Mouse (Mus musculus): ENCODE results near the gene Arhgap32.
A peak's percentile ranks its signal among the peaks of the same experiment; 100 is the strongest.
"Not testable (repeated sequence)": the region's sequence is repeated elsewhere in the genome, so short reads cannot be mapped to it uniquely, and the experiment has no call there.

The Arhgap32 gene

DNA sequence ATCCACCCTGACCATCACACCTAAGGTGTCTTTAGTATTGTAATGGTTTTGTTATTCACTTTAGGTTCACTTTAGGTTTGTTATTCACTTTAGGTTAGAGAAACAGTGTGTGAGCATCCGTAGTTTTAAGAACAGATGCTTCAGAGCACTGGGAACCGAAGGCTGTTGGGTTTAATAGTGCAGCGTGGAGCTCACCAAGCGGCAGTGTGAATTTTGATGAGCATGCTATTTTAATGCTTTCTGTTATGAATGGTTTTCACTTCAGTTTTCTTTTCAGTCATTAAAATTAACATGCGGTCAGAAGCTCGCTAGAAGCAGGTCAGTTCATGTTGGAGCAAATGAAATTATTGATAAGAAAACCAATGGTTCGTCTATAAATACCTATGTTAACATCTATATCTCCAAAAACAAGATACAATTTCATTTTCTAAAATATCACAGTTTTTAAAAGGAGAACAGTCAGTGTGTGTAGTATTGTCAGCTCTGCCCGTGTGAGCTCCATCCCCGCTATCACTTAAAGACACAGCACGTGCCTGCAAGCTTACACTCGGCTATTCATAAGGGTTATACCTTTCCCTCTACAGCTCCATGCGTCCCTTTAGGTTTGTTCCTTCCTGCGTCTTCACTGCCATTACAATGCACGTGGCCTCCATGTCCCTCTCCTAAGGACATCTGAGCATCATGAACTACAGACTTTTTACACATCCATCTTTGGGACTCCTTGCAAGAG, 21.9 kb downstream of the Arhgap32 start:
- DNase-seq (ENCODE audit: low spot score in 2 of 2): no peak

DNA sequence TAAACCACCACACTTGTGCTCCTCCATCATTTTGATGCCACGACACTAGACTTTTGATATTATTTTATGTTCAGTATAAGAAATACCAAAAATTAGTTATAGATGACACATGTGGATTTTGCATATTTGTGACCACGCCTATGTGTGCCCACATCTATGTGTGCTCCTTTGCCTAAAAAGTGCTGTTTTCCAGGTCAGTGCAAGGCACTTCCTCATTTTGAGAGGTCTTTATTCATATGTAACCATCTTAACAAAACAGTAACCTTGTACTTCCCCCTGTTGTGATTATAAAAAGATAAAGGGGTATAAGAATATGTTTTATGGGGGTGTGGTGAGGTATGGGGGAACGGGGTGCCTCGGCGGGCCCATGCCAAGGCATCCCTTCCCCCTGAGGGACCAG, 22.7 kb downstream of the Arhgap32 start:
- no peak for DNase-seq (ENCODE audit: low spot score in 2 of 2)

DNA sequence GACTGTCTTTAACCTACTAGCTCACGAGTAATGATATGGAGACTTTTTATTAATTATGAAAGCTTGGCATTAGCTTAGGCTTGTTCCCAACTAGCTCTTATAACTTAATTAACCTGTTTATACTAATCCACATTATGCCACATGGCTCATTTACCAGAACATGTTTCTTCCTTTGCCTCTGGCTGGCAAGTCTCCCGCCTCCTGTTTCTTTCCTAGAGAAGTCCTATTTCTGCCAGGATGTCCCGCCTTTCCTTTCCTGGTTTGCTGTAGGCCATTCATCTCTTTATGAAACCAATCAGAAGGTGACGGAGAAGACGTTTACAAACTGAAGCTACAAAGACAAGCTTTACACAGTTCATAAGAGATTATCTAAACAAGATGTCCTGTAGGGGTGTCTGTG, 23.7 kb downstream of the Arhgap32 start:
- DNase-seq (ENCODE audit: low spot score in 2 of 2): no peak

DNA sequence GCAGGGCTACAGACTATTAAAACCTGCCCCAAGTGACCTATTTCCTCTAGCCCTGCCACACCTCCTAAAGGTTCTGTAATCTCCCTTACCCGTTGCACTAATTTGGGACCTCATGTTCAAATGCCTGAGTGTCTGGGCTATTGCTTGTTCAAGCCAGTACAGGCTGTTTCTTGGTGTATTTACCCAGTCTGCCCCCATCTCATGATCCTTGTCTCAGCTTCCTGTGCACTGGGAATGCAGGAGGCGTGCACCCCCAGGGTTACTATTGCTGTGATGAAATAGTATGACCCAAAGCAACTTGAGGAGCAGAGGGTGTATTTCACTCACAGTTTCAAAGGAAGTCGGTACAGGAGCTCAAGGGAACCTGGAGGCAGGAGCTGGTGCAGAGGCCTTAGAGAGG, 26.9 kb downstream of the Arhgap32 start:
- peak in 1 of 2 experiments; percentile 30 for DNase-seq (ENCODE audit: low spot score in 2 of 2)

DNA sequence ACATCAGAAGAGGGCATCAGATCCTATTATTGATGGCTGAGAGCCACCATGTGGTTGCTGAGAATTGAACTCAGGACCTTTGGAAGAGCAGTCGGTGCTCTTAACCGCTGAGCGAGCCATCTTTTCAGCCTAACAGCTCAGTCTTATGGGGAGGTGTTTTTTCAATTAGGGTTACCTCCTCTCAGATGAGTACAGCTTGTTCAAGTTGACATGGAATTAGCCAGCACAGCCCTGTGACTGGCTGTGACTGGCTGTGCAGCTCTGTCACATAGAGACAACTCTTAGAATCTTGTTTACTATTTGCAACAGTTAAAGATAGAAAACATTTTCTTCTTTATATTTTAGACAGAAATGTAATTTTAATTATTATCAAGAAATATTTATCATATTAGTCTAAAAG, 27.5 kb downstream of the Arhgap32 start:
- no peak for DNase-seq (ENCODE audit: low spot score in 2 of 2)

DNA sequence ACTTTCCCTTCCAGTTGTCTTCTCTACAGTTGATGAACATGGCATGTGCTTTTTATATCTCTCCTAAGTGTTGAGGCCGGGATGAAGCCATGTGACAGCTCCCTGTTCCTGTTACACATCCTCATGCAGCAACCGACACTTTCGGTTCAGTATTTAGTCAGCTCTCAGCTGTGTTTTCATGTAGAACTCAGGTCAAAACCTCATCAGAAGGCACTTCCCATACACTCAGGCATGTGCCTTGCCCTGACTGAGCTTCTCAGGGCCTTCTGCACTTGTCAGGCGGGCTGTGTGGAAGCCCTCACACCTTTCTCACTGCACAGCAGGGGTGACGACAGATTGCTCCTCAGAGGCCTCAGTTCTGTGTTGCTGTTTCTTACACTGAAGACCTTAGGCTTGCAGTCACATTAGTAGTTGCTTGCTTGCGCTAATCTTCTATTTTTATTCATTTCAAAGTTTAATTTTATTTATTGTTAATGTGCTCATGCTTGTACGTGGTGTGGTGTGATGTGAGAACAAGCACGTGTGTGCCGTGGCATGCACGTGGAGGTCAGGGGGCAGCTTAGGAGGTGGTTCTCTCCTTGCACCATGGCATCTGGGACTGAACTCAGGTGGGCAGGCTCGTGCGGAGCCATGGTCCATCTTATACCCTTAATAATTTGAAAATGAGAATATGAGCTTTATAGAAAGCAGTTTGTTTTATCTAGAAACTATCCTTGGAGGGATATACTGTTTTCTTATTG, 30.5 kb downstream of the Arhgap32 start:
- DNase-seq (ENCODE audit: low spot score in 2 of 2): no peak

DNA sequence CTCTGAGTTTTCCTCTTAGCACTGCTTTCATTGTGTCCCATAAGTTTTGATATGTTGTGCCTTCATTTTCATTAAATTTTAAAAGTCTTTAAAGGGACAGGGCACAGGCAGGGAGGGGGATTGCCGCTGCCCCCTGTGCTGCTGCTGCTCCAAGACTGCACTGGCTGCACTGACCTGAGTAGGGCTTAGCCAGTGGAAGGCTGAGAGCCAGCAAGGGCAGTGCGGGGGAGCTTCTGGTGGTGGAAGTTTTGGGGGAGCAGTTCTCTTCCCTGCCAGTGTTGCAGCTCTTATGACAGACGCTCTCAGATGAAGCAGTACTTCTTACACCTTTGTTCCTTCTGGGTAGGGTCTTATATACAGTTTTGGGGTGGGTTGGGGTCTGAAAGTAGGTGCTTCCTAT, 33.3 kb downstream of the Arhgap32 start:
- DNase-seq (ENCODE audit: low spot score in 2 of 2): no peak

DNA sequence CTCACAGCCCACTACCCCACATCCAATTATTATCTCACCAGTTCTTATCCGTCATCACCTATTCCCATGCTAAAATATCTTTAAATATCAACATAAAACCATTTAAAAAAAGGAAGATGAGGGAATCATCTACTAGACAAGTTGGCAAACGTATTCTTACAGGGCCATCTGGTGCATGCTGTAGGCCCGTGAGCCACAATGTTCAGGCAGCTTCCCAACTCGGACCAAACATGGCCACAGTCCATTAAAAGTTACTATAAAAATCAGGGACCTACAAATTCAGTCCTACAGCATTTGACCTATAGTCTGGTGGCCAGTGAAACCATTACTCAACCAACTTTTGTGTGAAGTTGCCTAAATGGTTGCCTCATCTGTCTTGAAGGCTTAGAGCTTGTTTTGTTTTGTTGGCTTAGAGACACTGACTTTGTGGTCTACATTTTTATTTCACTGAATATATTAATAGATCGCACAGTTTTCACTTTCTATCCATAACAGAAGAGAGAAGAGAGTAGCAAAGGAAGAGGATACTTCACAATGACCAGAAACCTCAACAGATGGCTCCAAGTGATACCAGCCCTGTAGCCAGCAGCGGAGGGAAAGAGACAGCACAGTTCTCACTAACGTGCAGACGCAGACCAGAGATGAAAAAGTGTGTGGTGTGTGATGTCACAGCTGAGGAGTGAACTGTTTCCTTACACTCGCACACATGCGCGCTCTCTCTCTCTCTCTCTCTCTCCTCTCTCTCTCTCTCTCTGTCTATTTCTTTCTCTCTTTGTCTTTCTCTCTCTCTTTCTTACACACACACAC, 34.1 kb downstream of the Arhgap32 start:
- no peak for DNase-seq (ENCODE audit: low spot score in 2 of 2)

DNA sequence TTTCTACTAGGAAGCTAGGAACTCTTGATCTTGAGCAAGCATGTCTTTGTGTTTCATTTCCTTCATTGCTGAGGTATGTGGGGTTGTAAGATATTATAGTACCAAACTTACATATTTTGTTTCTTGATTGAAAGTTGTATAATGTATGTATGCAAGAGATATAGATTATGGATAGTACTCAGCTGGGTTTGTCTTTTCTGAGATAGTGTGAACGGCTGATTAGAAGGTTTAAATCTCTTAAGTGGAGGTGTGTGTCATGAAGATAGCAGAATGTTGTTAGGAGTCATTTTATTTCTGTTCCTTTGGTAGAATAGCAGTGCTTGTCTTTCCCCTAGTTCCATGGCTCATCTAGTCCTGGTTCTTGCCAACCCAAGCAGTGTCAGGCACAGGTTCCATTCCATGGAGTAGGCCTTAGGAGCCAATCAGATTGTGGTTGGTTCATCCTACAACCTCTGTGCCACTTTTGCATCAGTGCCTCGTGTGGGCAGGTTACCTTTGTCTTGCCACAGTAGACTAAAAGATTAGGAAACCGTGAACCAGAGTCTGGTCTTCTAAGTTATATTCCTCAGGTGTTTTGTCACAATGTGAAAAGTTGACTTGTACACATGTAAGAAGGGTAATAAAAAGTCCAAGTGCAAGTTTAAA, 38.9 kb downstream of the Arhgap32 start:
- no peak for DNase-seq (ENCODE audit: low spot score in 2 of 2)

DNA sequence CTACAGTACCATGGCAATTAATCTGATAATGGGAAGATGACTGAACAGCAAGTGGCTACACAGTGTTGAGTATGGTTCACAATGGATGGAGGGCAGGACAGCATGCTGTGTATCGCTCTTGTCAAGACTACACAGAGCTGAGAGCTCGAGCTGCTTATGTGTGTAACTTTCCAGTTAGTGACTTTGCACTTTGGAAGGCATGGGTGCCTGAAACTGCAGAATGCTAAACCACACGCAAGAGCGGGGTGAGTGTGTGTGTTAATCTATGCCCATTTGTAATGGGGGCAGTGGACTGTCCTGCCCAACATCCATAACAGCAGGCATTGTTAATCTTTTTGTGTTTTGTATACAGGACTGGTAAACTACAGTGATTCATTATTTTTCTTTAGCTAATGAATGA, 40.8 kb downstream of the Arhgap32 start:
- no peak for DNase-seq (ENCODE audit: low spot score in 2 of 2)

DNA sequence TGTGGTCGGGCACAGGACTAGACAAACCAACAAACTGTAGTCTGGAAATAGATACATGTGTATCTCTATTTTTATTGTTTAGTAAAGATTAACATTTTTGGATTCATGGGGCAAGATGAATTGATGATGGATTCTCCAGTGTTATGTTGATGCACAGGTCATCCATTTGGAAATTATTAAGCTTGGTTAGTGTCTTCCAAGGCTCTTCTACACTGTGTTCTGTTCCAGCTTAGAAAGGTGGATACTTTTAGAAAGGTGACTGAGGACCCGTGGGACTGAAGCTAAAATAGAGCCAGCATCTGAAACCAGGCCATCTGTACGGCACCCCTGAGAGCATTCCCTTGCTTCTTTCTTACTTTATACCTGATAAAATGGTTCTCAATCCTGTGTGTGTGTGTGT, 41.3 kb downstream of the Arhgap32 start:
- no peak for DNase-seq (ENCODE audit: low spot score in 2 of 2)

DNA sequence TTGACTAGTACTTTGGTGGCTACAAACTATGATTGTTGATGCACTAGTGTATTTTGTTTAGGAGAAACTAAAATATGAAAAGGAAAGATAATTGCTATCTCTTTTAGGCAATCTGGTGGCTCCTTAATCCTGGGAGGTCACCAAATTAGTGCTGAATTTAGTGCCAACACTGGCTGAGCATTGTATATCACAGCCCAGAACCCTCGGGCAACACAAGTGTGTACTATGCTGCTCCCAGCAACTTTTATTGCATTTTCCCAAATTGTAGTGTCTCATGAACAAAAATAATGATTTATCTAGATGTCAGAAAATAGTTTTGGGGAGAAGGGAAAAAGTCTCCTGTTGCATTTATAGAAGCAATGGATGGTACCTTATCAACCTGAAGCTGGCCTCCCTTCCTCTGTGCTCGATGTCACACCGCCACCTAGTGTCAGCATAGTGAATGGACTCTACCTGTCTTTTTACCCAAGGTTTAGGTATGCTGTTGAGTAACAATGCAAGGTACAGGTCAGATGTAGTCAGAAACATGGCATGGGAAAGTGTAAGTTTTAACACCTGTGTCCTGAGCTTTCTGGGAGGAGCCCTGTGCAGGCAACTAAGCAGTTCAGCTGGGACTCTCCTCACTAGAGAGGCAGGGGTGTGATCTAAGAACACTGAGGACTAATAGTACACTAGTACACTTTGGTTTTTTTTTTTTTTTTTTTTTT, 43.1 kb downstream of the Arhgap32 start:
- DNase-seq (ENCODE audit: low spot score in 2 of 2): peak; percentile 54 to 61

DNA sequence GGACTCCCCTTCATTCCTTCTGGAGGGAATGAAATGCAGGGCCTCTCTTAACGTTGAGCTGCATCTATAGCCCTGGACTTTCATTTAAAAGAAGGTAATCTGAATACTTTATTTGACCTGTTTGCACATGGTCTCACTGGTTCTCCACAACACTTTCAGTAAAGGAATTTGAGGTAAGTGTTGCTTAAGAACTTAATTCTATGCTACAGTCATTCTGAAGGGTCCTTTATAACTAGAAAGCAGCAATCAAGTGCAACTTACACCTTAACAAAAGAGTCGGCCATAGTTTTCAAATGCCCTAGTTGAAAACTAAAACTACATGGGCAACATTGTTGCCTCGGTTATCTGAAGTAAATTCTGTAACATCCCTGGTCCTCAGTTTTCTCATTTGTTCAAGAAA, 43.8 kb downstream of the Arhgap32 start:
- no peak for DNase-seq (ENCODE audit: low spot score in 2 of 2)

DNA sequence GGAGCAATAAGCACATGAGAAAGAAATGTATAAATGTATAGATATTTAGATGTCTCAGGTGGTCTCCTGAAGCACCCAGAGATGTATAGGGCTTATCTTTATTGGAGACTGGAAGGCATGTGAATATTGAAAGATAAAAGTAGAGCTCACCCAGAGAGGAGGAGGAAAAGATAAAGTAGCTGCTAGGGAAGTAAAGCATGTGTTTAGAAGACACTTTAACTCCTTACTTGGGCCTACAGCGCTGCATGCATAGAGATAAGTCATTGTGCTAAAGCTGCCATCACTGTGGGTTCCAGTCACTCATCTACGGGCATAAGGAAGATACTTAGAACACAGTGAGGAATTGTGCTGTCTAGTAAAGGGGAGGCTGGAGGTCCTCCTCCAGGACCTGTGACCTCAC, 46.9 kb downstream of the Arhgap32 start:
- no peak for DNase-seq (ENCODE audit: low spot score in 2 of 2)

DNA sequence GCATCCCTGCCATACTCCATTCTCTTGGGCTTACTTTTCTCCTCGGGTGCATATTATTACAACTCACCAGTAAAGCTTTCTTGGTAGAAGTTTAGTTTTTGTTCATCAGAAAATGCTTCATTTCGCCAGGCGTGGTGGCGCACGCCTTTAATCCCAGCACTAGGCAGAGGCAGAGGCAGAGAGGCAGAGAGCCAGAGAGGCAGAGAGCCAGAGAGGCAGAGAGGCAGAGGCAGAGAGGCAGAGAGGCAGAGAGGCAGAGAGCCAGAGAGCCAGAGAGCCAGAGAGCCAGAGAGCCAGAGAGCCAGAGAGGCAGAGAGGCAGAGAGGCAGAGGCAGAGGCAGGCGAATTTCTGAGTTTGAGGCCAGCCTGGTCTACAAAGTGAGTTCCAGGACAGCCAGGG, 47.9 kb downstream of the Arhgap32 start:
- not testable (repeated sequence) for DNase-seq (ENCODE audit: low spot score in 2 of 2)

DNA sequence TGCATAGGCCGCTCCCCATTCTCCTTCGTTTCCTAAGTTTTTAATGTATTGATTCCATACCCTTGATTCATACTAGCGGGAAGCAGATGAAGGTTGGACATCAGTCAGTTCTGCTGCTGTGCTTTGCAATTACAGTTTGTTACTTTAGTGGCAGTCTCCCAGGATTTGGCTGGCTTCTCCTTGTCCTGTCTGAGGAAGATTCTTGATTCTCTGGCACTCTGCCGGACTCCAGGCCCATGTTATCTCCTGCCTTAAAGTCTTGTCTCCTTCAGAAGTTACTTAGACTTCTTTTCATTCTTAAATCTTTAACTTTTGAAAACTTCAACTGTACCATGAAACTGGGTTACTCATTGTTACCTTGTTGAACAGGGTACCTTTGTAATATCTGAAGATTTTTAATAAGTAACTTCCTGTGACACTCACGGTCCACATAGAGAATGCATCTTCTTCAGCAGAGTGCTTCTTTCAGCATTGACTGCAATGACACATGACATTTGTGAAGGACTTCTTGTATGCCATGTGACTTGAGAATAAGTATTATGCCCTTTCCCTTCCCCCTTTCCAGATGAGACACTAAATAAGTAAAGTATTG, 52.7 kb downstream of the Arhgap32 start:
- no peak for DNase-seq (ENCODE audit: low spot score in 2 of 2)

DNA sequence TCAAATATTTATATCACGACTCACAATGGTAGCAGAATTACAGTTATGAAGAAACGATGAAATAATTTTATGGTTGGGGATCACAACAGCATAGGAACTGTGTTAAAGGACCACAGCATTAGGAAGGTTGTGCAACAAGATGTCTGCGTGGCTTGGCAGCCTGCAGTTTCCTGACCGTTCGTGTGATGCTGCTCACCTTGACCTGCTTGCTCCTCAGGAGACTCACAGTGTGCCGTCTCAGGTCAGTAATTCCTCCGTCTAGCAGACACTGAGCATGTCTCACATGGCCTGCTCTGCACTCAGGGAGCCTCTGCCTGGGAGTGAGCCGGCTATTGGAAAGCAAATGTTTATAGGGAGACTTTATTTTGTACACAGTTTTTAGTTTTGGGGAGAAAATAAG, 54.8 kb downstream of the Arhgap32 start:
- DNase-seq (ENCODE audit: low spot score in 2 of 2): no peak

DNA sequence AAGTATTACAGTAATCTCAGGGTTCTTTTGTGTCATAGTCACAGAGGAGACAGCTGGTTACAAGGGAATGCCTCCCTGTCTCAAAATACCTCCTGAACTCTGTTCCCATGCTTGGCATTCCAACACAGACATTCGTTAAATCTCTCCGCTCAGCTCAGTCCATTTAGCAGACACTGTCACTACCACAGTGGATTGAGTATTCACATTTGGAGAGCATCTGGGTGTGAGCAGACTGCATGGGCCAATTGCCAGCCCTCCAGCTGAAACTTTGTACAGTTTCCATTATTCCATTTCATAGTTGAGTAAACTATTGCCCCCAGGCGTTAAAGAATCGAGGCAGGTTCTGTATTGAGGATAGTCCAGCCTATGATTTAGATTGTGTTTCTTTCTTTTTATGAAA, 60.7 kb downstream of the Arhgap32 start:
- DNase-seq (ENCODE audit: low spot score in 2 of 2): no peak

DNA sequence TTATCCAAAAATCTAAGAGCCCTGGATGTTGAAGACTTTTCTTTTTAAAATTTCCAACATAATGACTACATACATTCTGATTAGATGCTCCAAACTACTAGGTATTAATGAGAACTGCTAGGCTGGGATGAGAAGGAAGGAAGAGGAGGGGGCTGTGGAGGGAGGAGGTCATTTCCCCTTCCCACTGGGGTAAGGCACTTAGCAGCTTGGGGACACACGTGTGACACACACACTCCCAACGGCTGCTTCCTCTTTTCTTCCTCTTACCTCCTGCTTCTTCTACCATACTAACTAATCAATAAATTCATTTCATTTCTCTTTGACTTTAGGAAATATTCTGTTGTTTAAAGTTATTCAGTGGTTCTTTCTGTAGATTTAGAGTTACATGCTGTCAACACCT, 65.2 kb downstream of the Arhgap32 start:
- no peak for DNase-seq (ENCODE audit: low spot score in 2 of 2)

DNA sequence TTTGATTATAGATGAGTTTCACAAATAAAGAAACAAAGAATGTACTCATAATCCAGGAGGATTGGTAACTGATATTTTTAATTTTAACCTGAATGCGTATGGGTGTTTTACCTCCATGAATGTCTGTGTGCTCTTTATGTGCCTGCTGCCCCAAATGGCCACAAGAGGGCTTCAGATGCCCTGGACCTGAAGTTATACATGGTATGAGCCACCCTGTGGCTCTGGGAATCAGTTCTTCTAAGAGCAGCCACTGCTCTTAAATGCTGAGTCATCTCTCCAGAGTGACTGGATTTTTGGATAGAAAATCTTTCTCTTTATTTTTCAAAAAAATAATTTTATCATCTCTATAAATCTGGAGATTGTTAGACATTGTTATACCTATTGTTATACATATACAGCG, 70.6 kb downstream of the Arhgap32 start:
- no peak for DNase-seq (ENCODE audit: low spot score in 2 of 2)
